Mouse (Mus musculus): ENCODE results near the gene Raly. TPM values are rescaled to one million over a fixed set of nuclear protein-coding genes. Genes with fewer than 3 reads are reported as not detected.
A peak's percentile ranks its signal among the peaks of the same experiment; 100 is the strongest.
"Not testable (repeated sequence)": the region's sequence is repeated elsewhere in the genome, so short reads cannot be mapped to it uniquely, and the experiment has no call there.

The Raly gene
- polyA plus RNA-seq, 3 experiments from 2014 or later = 8.0 to 32.4 (median 15.7) TPM

GRCm38 (mm10) chr2:154836537-154836936, 45.6 kb downstream of the Raly start:
- ATAC-seq = peak; percentile 72

- ATAC-seq = no peak
Measured at GRCm38 (mm10) chr2:154848086-154848485, 57.2 kb downstream of the Raly start.

GRCm38 (mm10) chr2:154855383-154855782, 64.5 kb downstream of the Raly start:
- ATAC-seq = no peak

- ATAC-seq = no peak
Measured at GRCm38 (mm10) chr2:154863672-154864071, 72.8 kb downstream of the Raly start.

- no peak for ATAC-seq
Measured at GRCm38 (mm10) chr2:154865696-154866095, 74.8 kb downstream of the Raly start.

- no peak for ATAC-seq
Measured at GRCm38 (mm10) chr2:154868106-154868505, 77.2 kb downstream of the Raly start.

- no peak for ATAC-seq
Measured at GRCm38 (mm10) chr2:154869954-154870641, 79.2 kb downstream of the Raly start.

- no peak for ATAC-seq
Measured at GRCm38 (mm10) chr2:154876621-154877020, 85.7 kb downstream of the Raly start.

GRCm38 (mm10) chr2:154891585-154891984, 100.7 kb downstream of the Raly start:
- ATAC-seq = no peak

GRCm38 (mm10) chr2:154892201-154893044, 101.5 kb downstream of the Raly start, which contains the start of gene Eif2s2:
TSS of gene Eif2s2 (minus strand) at chr2:154892935.
- ATAC-seq = peak; percentile 93

GRCm38 (mm10) chr2:154893045-154893385, 102.1 kb downstream of the Raly start:
- ATAC-seq = no peak

GRCm38 (mm10) chr2:154893548-154893947, 102.7 kb downstream of the Raly start:
- ATAC-seq = no peak

- not testable (repeated sequence) for ATAC-seq
Measured at GRCm38 (mm10) chr2:154899004-154899403, 108.1 kb downstream of the Raly start.

GRCm38 (mm10) chr2:154899412-154899811, 108.5 kb downstream of the Raly start:
- ATAC-seq = not testable (repeated sequence)

- ATAC-seq = no peak
Measured at GRCm38 (mm10) chr2:154902111-154902510, 111.2 kb downstream of the Raly start.

GRCm38 (mm10) chr2:154905796-154906195, 114.9 kb downstream of the Raly start:
- ATAC-seq = no peak

- not testable (repeated sequence) for ATAC-seq
Measured at GRCm38 (mm10) chr2:154908223-154908622, 117.3 kb downstream of the Raly start.

GRCm38 (mm10) chr2:154909789-154910188, 118.9 kb downstream of the Raly start:
- ATAC-seq = no peak

GRCm38 (mm10) chr2:154915922-154916541, 125.1 kb downstream of the Raly start:
- no peak for ATAC-seq

- no peak for ATAC-seq
Measured at GRCm38 (mm10) chr2:154916547-154916946, 125.7 kb downstream of the Raly start.

Measured in inflammation-experienced regulatory T-cells, adult 6 months (primary cell).